Mouse (Mus musculus) limb, embryonic 15.5 days (tissue): Measurements from ENCODE around the gene Creg1. TPM values are rescaled to one million over a fixed set of nuclear protein-coding genes. Genes with fewer than 3 reads are reported as not detected.

Experiments
- ATAC-seq: fragments of 200-750 bp; cut with Nextera tagmentation; 2 replicates; pipeline ENCODE4 v1.8.0; 2017; ENCODE audit warnings: low read depth, moderate TSS enrichment; ENCODE audit not compliant: insufficient number of reproducible peaks, low FRiP score, low TSS enrichment
- H3K27ac ChIP-seq: fragments of 300-500 bp; sonication (generic); 2 replicates; pipeline ENCODE4 v1.5.1; 2015; ENCODE audit warnings: moderate library complexity, mild to moderate bottlenecking, inconsistent platforms
- H3K27me3 ChIP-seq: fragments of 300-500 bp; sonication (generic); 2 replicates; pipeline ENCODE4 v1.6.1; 2015; ENCODE audit warnings: inconsistent platforms
- H3K36me3 ChIP-seq: fragments of 300-500 bp; sonication (generic); 2 replicates; pipeline ENCODE4 v1.6.1; 2015; ENCODE audit warnings: inconsistent platforms
- H3K4me1 ChIP-seq: fragments of 300-500 bp; sonication (generic); 2 replicates; pipeline ENCODE4 v1.6.1; 2015; ENCODE audit warnings: inconsistent platforms
- H3K4me2 ChIP-seq: fragments of 300-500 bp; sonication (generic); 2 replicates; pipeline ENCODE4 v1.6.1; 2015; ENCODE audit warnings: mild to moderate bottlenecking, inconsistent platforms
- H3K4me3 ChIP-seq: fragments of 300-500 bp; sonication (generic); 2 replicates; pipeline ENCODE4 v1.5.1; 2015; ENCODE audit warnings: mild to moderate bottlenecking, inconsistent platforms
- H3K9ac ChIP-seq: fragments of 300-500 bp; sonication (generic); 2 replicates; pipeline ENCODE4 v1.6.1; 2015; ENCODE audit warnings: inconsistent platforms
- H3K9me3 ChIP-seq: fragments of 300-500 bp; sonication (generic); 2 replicates; pipeline ENCODE4 v1.6.1; 2016; ENCODE audit warnings: inconsistent platforms
- WGBS: fragments of 180-500 bp; shearing (Covaris S2); methylation state at CpG from one replicate; pipeline ENCODE4 v1.1.7; 2015; 5-methylcytosine and 5-hydroxymethylcytosine counted together
- polyA plus RNA-seq: library from polyadenylated mRNA; unstranded; fragments of >200 nt; fragmentation: Nextera tagmentation; extraction: Ambion mirVana; gene quantifications from 2 replicates; pipeline ENCODE4 v1.2.1, GENCODE M21; 2015

The Creg1 gene
- 66.9 and 67.9 TPM in 2 replicates for polyA plus RNA-seq

DNA sequence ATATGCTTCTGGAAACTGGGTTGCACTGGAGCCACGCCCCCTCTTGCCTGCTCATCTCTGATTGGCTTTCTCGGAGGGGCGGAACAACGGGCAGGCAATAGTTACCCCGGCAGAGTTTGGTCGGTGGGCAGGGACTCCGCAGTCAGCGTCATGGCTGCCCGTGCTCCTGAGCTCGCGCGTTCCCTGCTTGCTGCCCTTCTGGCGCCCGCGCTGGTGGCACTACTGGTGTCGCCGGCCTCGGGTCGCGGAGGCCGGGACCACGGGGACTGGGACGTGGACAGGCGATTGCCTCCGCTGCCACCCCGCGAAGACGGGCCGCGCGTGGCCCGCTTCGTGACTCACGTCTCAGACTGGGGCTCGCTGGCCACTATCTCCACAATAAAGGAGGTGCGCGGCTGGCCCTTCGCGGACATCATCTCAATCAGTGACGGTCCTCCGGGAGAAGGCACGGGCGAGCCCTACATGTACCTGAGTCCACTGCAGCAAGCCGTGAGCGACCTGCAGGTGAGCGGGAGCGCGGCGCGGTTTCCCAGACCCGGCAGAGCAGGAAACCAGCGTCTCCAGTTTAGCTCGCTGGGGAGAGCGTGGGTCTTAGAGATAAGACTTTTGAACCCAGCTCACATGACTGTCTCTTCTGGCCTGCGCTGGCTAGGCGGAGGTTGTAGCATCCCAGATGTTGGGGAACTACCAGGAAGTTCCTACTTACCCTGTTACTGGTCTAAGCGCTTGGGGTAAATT is at the start of gene Creg1:
Creg1 (plus strand) TSS at position 112 of the 738 bp plus-strand sequence.
- H3K9ac ChIP-seq: peak within 1 kb of the TSS; percentile 63
- H3K36me3 ChIP-seq: no peaks in the 10 kb centered on the region
- H3K9me3 ChIP-seq: no peaks in the 10 kb centered on the region
- H3K27me3 ChIP-seq: 0 out of 2 replicates have a peak, but pooled peaks cover 13% of the 10 kb centered on the region
- peaks cover 17% of the 10 kb centered on the region for H3K4me1 ChIP-seq
- H3K4me3 ChIP-seq: peak within 1 kb of the TSS; percentile 83
- WGBS: under 1% methylated on average over 57 of the region's 57 CpGs
- ATAC-seq: peak; percentile 94
- H3K27ac ChIP-seq: peak within 1 kb of the TSS; percentile 54; the same call in 1 of the 2 replicates
- peak within 1 kb of the TSS; percentile 90 for H3K4me2 ChIP-seq

DNA sequence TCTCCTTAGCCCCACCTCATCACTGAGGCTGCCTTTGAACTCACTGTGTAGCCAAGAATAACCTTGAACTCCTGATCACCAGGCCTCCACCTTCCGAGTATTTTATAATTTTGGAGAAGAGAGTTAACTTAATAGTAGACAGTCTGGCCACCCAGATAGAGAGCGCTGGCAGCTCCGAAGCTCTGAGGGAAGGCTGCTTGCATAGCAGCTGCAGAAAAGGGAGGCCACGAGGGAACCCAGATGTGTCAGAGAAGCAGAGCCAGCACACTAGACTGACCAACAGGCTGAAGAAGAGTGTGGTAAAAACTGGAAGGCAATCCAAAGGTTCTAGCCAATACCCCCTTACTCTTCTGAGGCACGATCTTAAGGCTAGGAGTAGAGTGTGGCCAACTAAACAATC is 49.7 kb upstream of the Creg1 start:
- peaks cover 12% of the 10 kb centered on the region for H3K4me1 ChIP-seq
- no peaks in the 10 kb centered on the region for H3K9me3 ChIP-seq
- no peak overlapping the region for H3K9ac ChIP-seq
- H3K4me2 ChIP-seq: no peak overlapping the region
- H3K27me3 ChIP-seq: no peaks in the 10 kb centered on the region
- no peak for ATAC-seq
- no peak overlapping the region for H3K27ac ChIP-seq
- no peak overlapping the region for H3K4me3 ChIP-seq
- 72% methylated on average over 5 of the region's 5 CpGs for WGBS
- no peaks in the 10 kb centered on the region for H3K36me3 ChIP-seq

DNA sequence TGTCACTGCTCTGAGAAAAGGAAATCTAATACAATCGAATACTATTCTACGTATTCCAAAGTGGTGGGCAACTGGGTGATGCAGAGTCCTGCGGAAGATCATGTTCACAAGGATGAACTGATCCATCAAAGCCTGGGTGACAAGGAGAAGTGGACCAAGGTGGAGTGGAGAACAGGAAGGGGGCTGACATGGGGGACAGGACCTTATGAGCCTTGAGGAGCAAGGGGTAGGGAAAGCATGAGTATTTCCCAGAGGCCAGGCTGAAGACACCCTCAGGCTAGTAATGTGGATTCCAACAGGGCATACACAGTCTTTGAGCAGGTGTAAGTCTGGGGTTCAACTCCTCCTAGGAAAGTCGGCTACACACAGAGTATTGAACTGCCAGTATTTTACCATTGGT is 47.1 kb upstream of the Creg1 start:
- Histone ChIP-seq H3K9ac (no peak overlapping the region), H3K36me3 (no peaks in the 10 kb centered on the region), H3K4me3 (no peak overlapping the region), H3K27me3 (no peaks in the 10 kb centered on the region), H3K4me1 (peaks cover 12% of the 10 kb centered on the region), H3K9me3 (no peaks in the 10 kb centered on the region), H3K27ac (no peak overlapping the region), H3K4me2 (no peak overlapping the region)
- ATAC-seq: 0 out of 2 replicates have a peak, but pooled peaks have one; percentile 30
- WGBS: 82% methylated on average over 4 of the region's 4 CpGs

DNA sequence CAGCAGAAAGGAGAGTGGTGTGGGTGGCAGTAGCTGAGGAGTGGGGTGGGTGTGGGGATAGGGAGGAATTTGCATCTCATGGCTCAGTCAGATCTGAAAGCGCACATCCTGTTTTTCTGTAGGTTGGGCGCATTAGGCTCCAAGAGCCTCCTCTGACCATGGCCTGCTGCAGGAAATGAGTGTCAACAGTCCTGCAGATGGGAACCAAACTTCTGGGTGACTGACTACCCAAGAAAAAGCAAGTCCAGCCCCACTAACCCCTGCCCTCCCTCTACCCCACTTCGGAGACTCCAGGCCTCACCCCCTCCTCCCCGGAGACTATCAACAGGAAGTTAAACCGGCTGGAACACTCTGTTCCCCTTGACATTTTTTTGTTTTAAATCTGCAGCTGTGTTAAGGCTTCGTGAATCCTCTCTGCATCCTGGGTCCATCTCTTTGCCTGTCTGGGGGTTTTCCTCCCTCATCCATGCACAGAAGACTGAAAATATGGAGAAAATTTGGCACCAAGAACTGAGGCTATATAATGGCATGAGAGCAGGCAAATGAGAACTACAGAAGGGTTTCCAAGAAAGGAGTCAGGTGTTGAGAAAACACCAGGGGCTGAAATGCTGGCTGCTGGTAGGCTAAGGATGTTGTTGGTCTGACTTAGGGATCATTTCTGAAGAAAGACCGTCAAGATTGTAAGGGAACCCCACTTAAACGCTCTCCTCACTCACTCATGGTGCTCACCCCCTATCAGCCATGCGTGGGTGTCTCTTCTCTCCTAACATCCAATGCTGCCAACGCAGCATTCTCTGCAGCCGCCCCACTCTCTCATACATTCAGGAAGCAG is 45.6 kb upstream of the Creg1 start:
- 0 out of 2 replicates have a peak overlapping the region, but pooled peaks have one; percentile 3 for H3K4me2 ChIP-seq
- no peak overlapping the region for H3K9ac ChIP-seq

DNA sequence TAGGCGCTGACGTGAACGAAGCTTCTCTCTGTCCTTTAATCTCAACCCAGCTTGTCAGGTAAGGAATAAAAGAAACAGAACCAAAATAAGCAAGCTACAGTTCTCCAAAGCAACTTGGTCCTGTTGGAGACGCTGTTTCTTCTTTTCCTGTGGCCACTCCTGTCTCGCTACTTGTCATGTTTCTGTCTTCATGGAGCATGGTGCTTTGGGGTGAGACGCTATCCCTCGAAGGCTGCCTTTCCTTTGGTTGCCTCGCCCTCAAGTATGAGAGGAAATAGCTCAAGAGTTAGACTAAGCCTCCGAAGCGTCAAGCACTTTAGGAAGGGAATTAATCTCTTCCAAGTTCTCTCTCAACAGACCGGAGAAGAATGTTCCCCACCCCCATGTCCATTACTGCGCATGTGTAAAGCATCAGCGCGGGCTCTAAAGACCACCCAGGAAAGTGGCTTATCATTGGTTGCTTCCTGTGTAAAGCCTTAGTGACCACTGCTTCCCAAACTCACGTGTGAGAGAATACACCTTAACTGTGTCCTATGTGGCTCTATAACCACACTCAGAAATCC is 44.9 kb upstream of the Creg1 start:
- Histone ChIP-seq H3K9ac (no peak overlapping the region), H3K4me2 (0 out of 2 replicates have a peak overlapping the region, but pooled peaks have one; percentile 3), H3K27ac (peak overlapping the region; percentile 54; the same call in 1 of the 2 replicates), H3K27me3 (no peaks in the 10 kb centered on the region), H3K4me3 (no peak overlapping the region), H3K9me3 (no peaks in the 10 kb centered on the region), H3K4me1 (peaks cover 12% of the 10 kb centered on the region), H3K36me3 (no peaks in the 10 kb centered on the region)
- 57% methylated on average over 15 of the region's 15 CpGs for WGBS
- ATAC-seq: no peak

More for the DNA sequence above, 45.6 kb upstream of the Creg1 start:
- Histone ChIP-seq H3K4me3 (no peak overlapping the region), H3K4me1 (peaks cover 12% of the 10 kb centered on the region), H3K9me3 (no peaks in the 10 kb centered on the region), H3K27ac (peak overlapping the region; percentile 54; the same call in 1 of the 2 replicates), H3K36me3 (no peaks in the 10 kb centered on the region), H3K27me3 (no peaks in the 10 kb centered on the region)
- no peak for ATAC-seq
- 50% methylated on average over 11 of the region's 11 CpGs for WGBS

DNA sequence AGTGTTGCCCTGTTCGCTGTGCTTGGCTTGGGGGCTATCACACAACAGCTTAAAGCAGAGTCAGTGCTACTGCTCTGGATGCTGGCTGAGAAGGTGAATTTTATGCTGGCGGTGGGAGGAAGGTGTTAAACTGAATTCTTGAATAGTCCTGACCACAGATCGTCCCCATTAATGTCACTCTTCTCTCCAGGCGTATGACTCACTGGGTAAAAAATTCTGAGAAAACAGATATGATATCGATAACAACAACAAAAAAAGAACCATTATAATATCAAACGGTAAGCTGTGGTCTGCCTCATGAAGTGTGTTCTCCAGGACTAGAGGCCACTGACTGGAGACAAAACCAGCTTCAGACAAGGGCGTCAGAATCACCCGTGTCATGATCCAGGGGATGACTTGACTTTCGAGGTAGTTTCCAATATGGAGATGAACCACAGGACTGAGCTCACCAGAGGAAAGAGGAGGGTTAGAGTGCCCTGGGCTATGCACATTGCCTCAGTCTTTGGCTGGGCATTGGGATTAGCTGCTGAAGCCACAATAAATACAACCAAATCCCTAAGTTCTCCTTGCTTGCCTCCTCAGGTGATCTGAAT is 40.9 kb upstream of the Creg1 start:
- no peak overlapping the region for H3K4me2 ChIP-seq
- H3K36me3 ChIP-seq: no peaks in the 10 kb centered on the region
- H3K27ac ChIP-seq: no peak overlapping the region
- WGBS: 82% methylated on average over 9 of the region's 9 CpGs
- H3K4me1 ChIP-seq: peaks cover 11% of the 10 kb centered on the region
- H3K27me3 ChIP-seq: no peaks in the 10 kb centered on the region
- H3K4me3 ChIP-seq: no peak overlapping the region
- no peak for ATAC-seq
- H3K9me3 ChIP-seq: no peaks in the 10 kb centered on the region
- no peak overlapping the region for H3K9ac ChIP-seq

DNA sequence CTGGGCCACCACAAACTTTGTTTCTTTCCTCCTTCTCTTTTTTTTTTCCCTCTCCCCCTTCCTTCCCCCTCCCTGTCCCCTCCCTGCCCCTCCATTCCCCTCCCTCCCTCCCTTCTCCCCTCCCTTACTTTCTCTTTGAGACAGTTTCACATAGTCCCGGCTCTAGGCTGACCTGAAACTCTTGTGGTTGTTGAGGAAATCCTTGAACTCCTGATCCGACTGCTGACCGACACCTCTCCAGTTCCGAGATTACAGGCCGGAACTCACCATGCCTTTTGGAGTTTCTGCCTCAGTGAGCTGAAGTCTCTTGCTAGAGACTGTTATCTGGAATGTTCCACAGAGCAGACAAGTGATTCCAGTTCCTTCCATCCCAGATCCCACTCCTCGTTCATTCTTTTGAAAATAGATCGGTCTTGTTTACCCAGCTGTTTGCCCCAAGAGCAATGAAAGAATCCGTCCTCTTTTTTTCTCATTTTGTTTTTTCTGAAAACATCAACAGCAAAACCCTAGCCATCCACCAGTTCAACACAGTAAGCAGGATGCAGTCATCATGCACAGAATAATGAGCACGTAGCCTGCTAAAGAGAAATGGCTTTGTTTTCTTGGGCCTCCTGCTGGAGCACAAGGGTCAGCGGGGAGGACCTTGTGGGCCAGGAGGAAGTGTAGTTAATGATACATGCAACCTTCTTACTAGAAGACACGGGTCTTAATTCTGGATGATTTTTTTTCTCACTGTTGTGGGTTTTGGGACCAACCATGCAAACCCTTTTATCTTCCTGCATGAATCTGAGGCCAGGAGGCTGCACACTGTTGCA is 39.1 kb upstream of the Creg1 start:
- no peak for ATAC-seq
- Histone ChIP-seq H3K36me3 (no peaks in the 10 kb centered on the region), H3K27ac (no peak overlapping the region), H3K4me1 (no peaks in the 10 kb centered on the region), H3K9me3 (no peaks in the 10 kb centered on the region), H3K27me3 (no peaks in the 10 kb centered on the region), H3K9ac (no peak overlapping the region), H3K4me2 (no peak overlapping the region), H3K4me3 (no peak overlapping the region)
- 66% methylated on average over 11 of the region's 11 CpGs for WGBS

DNA sequence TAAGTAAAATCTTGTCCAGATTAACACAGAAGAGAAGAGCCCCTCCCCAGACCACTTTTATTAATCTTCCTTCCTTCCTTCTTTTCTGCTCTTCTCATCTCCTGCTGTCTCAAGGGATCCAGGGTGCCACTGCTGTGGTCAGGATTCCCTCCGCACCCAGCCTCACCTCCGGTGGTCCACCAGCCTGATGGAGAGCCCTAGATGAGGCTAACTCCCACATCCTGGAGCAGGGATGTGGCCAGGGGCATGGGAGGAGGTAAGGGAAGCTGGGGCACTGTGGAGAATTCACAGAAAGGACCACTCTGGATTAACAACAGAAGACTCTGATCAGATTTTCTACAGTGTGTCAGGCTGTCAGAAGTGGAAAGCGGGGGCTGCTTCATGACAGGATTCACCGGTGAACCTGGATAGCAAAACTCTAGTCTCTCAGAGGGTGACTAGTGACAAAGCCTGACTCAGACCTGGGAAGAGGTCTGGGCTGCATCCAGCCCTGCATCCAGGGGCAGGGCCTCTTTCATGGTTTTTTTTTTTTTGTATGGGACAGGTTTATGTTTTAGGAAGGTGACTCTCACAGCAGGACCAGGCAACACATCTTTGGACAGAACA is 38.4 kb upstream of the Creg1 start:
- H3K4me3 ChIP-seq: no peak overlapping the region
- no peak overlapping the region for H3K27ac ChIP-seq
- no peaks in the 10 kb centered on the region for H3K27me3 ChIP-seq
- no peak overlapping the region for H3K4me2 ChIP-seq
- H3K36me3 ChIP-seq: no peaks in the 10 kb centered on the region
- no peak overlapping the region for H3K9ac ChIP-seq
- no peaks in the 10 kb centered on the region for H3K9me3 ChIP-seq
- no peaks in the 10 kb centered on the region for H3K4me1 ChIP-seq
- WGBS: 80% methylated on average over 4 of the region's 4 CpGs
- no peak for ATAC-seq

DNA sequence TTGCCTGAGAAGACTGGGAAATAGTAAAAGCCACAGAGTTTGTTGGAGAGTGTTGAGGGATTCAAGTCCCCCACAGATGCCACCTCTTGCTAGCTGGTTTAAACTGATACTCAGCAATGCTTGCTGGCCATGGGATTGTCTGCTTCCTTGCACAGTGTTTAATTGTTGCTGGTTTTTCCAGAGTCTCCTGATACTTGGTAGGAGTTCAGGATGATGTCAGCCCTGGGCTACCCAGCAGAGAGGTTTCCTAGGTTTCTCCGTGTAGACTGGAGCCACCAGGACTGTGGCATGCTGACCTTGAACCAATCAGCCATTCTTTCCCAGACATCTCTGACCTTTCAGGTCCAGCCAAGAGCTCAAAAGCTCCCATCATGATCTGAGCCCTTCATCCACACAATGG is 36.6 kb upstream of the Creg1 start:
- no peaks in the 10 kb centered on the region for H3K4me1 ChIP-seq
- ATAC-seq: no peak
- 34% methylated on average over 1 of the region's 1 CpGs for WGBS

DNA sequence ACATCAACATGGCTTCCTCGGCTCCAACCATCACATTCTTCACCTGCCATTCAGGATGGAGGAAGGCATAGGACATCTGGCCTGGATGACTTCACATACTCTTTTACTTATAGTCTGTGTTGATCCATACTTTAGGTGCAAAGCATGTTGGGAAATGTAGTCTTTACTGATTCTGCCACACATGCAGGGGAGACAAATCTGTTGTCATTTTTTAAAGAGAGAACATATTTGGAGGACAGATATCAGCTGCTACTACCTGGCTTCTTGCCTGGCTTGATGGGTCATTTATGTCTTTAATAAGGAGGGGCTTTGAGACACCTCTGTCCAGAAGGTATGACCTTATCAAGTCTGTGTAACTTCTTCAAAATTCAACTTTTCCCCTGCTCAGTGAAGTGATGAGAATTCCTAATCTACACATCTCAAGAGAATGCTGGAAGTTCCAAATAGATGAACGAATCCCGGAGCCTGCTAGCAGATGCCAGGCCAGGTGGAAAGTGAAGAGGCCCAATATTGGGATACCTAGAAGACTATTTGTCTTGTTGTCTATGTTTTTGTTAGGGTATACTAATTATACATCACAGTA is 35.4 kb upstream of the Creg1 start:
- Histone ChIP-seq H3K4me3 (no peak overlapping the region), H3K27ac (no peak overlapping the region), H3K4me2 (no peak overlapping the region), H3K36me3 (no peaks in the 10 kb centered on the region), H3K9me3 (no peaks in the 10 kb centered on the region), H3K9ac (no peak overlapping the region), H3K4me1 (no peaks in the 10 kb centered on the region), H3K27me3 (no peaks in the 10 kb centered on the region)
- no peak for ATAC-seq
- 80% methylated on average over 3 of the region's 3 CpGs for WGBS

More for the DNA sequence above, 36.6 kb upstream of the Creg1 start:
- Histone ChIP-seq H3K9me3 (no peaks in the 10 kb centered on the region), H3K27me3 (no peaks in the 10 kb centered on the region), H3K9ac (no peak overlapping the region), H3K27ac (no peak overlapping the region), H3K36me3 (no peaks in the 10 kb centered on the region), H3K4me2 (no peak overlapping the region), H3K4me3 (no peak overlapping the region)
